Mouse (Mus musculus): ENCODE results near the gene Mgat3. TPM values are rescaled to one million over a fixed set of nuclear protein-coding genes. Genes with fewer than 3 reads are reported as not detected.

The Mgat3 gene
- polyA plus RNA-seq, 1 experiment from 2014 or later, result 12.8 TPM

Other genes with a start within 250 kb of the Mgat3 start
- 5.0 and 5.8 TPM in 2 replicates for gene Cbx7, start 202.6 kb upstream of the Mgat3 start, polyA plus RNA-seq (2014; fragmentation: Nextera tagmentation; extraction: Ambion mirVana)
- gene Pdgfb, start 158.7 kb upstream of the Mgat3 start, polyA plus RNA-seq (2014; fragmentation: Nextera tagmentation; extraction: Ambion mirVana), result 5.0 and 6.2 TPM in 2 replicates
- gene Syngr1, start 82.4 kb upstream of the Mgat3 start, polyA plus RNA-seq (2014; fragmentation: Nextera tagmentation; extraction: Ambion mirVana), result 32.3 and 38.8 TPM in 2 replicates
- gene Rpl3, start 81.9 kb upstream of the Mgat3 start, polyA plus RNA-seq (2014; fragmentation: Nextera tagmentation; extraction: Ambion mirVana), result 1,379 and 1,439 TPM in 2 replicates
- 32.2 and 34.9 TPM in 2 replicates for gene Tab1, start 40.6 kb upstream of the Mgat3 start, polyA plus RNA-seq (2014; fragmentation: Nextera tagmentation; extraction: Ambion mirVana)
- 34.5 and 36.4 TPM in 2 replicates for gene Mief1, start 60.3 kb downstream of the Mgat3 start, polyA plus RNA-seq (2014; fragmentation: Nextera tagmentation; extraction: Ambion mirVana)
- gene AC140267.1, start 62.1 kb downstream of the Mgat3 start, polyA plus RNA-seq (2014; fragmentation: Nextera tagmentation; extraction: Ambion mirVana), result not detected in 2 replicates
- 114 and 127 TPM in 2 replicates for gene Atf4, start 81.5 kb downstream of the Mgat3 start, polyA plus RNA-seq (2014; fragmentation: Nextera tagmentation; extraction: Ambion mirVana)
- 53.4 and 61.8 TPM in 2 replicates for gene Rps19bp1, start 90.6 kb downstream of the Mgat3 start, polyA plus RNA-seq (2014; fragmentation: Nextera tagmentation; extraction: Ambion mirVana)
- not detected in 2 replicates for gene Cacna1i, start 113.5 kb downstream of the Mgat3 start, polyA plus RNA-seq (2014; fragmentation: Nextera tagmentation; extraction: Ambion mirVana)

Measured in stomach, embryonic 14.5 days (tissue).